Mouse (Mus musculus) megakaryocyte, embryonic 14.5 days (primary cell): ENCODE measurements around the gene Defb25.

Source experiments
- FLI1 ChIP-seq: IDR thresholded peaks from 2 replicates; pipeline ENCODE4 v1.6.1; 2012; ENCODE audit warnings: low read length, inconsistent platforms, mixed read lengths
- GATA1 ChIP-seq: IDR thresholded peaks from 3 replicates; pipeline ENCODE4 v1.6.1; 2012; ENCODE audit warnings: mixed read lengths, low read length, inconsistent platforms, borderline replicate concordance

DNA sequence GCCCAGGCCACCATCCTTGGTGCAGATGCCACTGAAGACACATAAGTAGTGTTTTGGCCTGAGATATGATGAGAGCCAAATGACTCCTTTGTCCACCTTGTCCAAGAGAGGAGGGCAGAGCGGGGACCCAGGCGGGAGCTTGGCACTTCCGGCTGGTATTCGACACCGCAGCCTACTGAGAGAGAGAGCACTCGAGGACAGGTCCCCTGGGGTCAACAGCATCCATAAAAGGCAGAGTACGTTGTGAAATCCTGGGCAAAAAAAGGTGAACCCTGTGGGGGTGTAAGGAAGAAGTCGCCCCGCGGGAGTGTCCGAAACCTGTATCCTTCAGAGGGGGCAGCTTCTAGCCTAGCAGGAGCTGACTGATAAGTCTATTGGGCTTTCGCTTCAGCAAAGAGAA, 49.3 kb upstream of the Defb25 start:
- TF ChIP-seq GATA1 (no peak), FLI1 (no peak)
